Mouse (Mus musculus): Measurements from ENCODE around the gene 4833420G17Rik. TPM values are rescaled to one million over a fixed set of nuclear protein-coding genes. Genes with fewer than 3 reads are reported as not detected.

4833420G17Rik gene
- 128 and 131 TPM in 2 replicates for polyA plus RNA-seq (2015; fragmentation: Nextera tagmentation; extraction: Ambion mirVana)

- peak within 1 kb of the TSS; percentile 63 for H3K4me2 ChIP-seq (ENCODE audit: low read length)
- peaks cover 14% of the 10 kb centered on the region for H3K36me3 ChIP-seq (ENCODE audit: control insufficient read depth, insufficient read depth)
- peaks cover 17% of the 10 kb centered on the region for H3K4me1 ChIP-seq (replicated peaks; ENCODE audit: control insufficient read depth, insufficient read depth, low read length)
- H3K27ac ChIP-seq (ENCODE audit: low read length), result peak within 1 kb of the TSS; percentile 81
- peak; percentile 98 for ATAC-seq
- peak within 1 kb of the TSS; percentile 76 for H3K9ac ChIP-seq (replicated peaks; ENCODE audit: low read depth, low read length)
- no peaks in the 10 kb centered on the region for H3K27me3 ChIP-seq (replicated peaks; ENCODE audit: control insufficient read depth, insufficient read depth, low read length)
- peak within 1 kb of the TSS; percentile 79 for H3K4me3 ChIP-seq (replicated peaks; ENCODE audit: low read length)
- 8% methylated on average over 57 of the region's 57 CpGs for WGBS
- no peaks in the 10 kb centered on the region for H3K9me3 ChIP-seq (ENCODE audit: control insufficient read depth, low read length)
Measured at GRCm38 (mm10) chr13:119462596-119463560, at the start of gene 4833420G17Rik. 4833420G17Rik (plus strand) TSS chr13:119462768.

GRCm38 (mm10) chr13:119413026-119413425 is 49.5 kb upstream of the 4833420G17Rik start:
- H3K27me3 ChIP-seq (replicated peaks; ENCODE audit: control insufficient read depth, insufficient read depth, low read length), result no peaks in the 10 kb centered on the region
- H3K36me3 ChIP-seq (ENCODE audit: control insufficient read depth, insufficient read depth), result no peaks in the 10 kb centered on the region
- H3K4me3 ChIP-seq (replicated peaks; ENCODE audit: low read length), result no peak overlapping the region
- H3K27ac ChIP-seq (ENCODE audit: low read length), result no peak overlapping the region
- 39% methylated on average over 2 of the region's 2 CpGs for WGBS
- H3K4me1 ChIP-seq (replicated peaks; ENCODE audit: control insufficient read depth, insufficient read depth, low read length), result peaks cover 8% of the 10 kb centered on the region
- no peak overlapping the region for H3K9ac ChIP-seq (replicated peaks; ENCODE audit: low read depth, low read length)
- no peak overlapping the region for H3K4me2 ChIP-seq (ENCODE audit: low read length)
- ATAC-seq, result no peak
- H3K9me3 ChIP-seq (ENCODE audit: control insufficient read depth, low read length), result 0 out of 2 replicates have a peak, but pooled peaks cover 2% of the 10 kb centered on the region

GRCm38 (mm10) chr13:119418479-119418878 is 44.1 kb upstream of the 4833420G17Rik start:
- no peaks in the 10 kb centered on the region for H3K27me3 ChIP-seq (replicated peaks; ENCODE audit: control insufficient read depth, insufficient read depth, low read length)
- no peak overlapping the region for H3K9ac ChIP-seq (replicated peaks; ENCODE audit: low read depth, low read length)
- no peak overlapping the region for H3K4me3 ChIP-seq (replicated peaks; ENCODE audit: low read length)
- ATAC-seq, result no peak
- H3K9me3 ChIP-seq (ENCODE audit: control insufficient read depth, low read length), result no peaks in the 10 kb centered on the region
- H3K4me1 ChIP-seq (replicated peaks; ENCODE audit: control insufficient read depth, insufficient read depth, low read length), result no peaks in the 10 kb centered on the region
- no peaks in the 10 kb centered on the region for H3K36me3 ChIP-seq (ENCODE audit: control insufficient read depth, insufficient read depth)
- H3K4me2 ChIP-seq (ENCODE audit: low read length), result no peak overlapping the region
- WGBS, result 85% methylated on average over 3 of the region's 3 CpGs
- no peak overlapping the region for H3K27ac ChIP-seq (ENCODE audit: low read length)

GRCm38 (mm10) chr13:119430164-119430563 is 32.4 kb upstream of the 4833420G17Rik start:
- peaks cover 16% of the 10 kb centered on the region for H3K4me1 ChIP-seq (replicated peaks; ENCODE audit: control insufficient read depth, insufficient read depth, low read length)
- H3K4me3 ChIP-seq (replicated peaks; ENCODE audit: low read length), result peak overlapping the region; percentile 95
- peak overlapping the region; percentile 99 for H3K27ac ChIP-seq (ENCODE audit: low read length)
- H3K36me3 ChIP-seq (ENCODE audit: control insufficient read depth, insufficient read depth), result no peaks in the 10 kb centered on the region
- peak overlapping the region; percentile 100 for H3K9ac ChIP-seq (replicated peaks; ENCODE audit: low read depth, low read length)
- ATAC-seq, result no peak
- no peaks in the 10 kb centered on the region for H3K27me3 ChIP-seq (replicated peaks; ENCODE audit: control insufficient read depth, insufficient read depth, low read length)
- WGBS, result 8% methylated on average over 8 of the region's 8 CpGs
- peak overlapping the region; percentile 56 for H3K4me2 ChIP-seq (ENCODE audit: low read length)
- no peaks in the 10 kb centered on the region for H3K9me3 ChIP-seq (ENCODE audit: control insufficient read depth, low read length)

GRCm38 (mm10) chr13:119432041-119432440 is 30.5 kb upstream of the 4833420G17Rik start:
- Histone ChIP-seq H3K27ac (ENCODE audit: low read length) (no peak overlapping the region), H3K27me3 (replicated peaks; ENCODE audit: control insufficient read depth, insufficient read depth, low read length) (no peaks in the 10 kb centered on the region), H3K4me2 (ENCODE audit: low read length) (peak overlapping the region; percentile 14; the same call in 1 of the 2 replicates), H3K9ac (replicated peaks; ENCODE audit: low read depth, low read length) (no peak overlapping the region), H3K4me3 (replicated peaks; ENCODE audit: low read length) (no peak overlapping the region), H3K36me3 (ENCODE audit: control insufficient read depth, insufficient read depth) (no peaks in the 10 kb centered on the region; the same call in 1 of the 2 replicates), H3K9me3 (ENCODE audit: control insufficient read depth, low read length) (no peaks in the 10 kb centered on the region), H3K4me1 (replicated peaks; ENCODE audit: control insufficient read depth, insufficient read depth, low read length) (peaks cover 16% of the 10 kb centered on the region)
- 53% methylated on average over 1 of the region's 1 CpGs for WGBS
- no peak for ATAC-seq

- 91% methylated on average over 7 of the region's 7 CpGs for WGBS
- no peak overlapping the region for H3K9ac ChIP-seq (replicated peaks; ENCODE audit: low read depth, low read length)
Measured at GRCm38 (mm10) chr13:119434359-119434758, 28.2 kb upstream of the 4833420G17Rik start.

GRCm38 (mm10) chr13:119442244-119442643 is 20.3 kb upstream of the 4833420G17Rik start:
- H3K27ac ChIP-seq (ENCODE audit: low read length), result no peak overlapping the region
- WGBS, result 94% methylated on average over 1 of the region's 1 CpGs
- no peak overlapping the region for H3K4me2 ChIP-seq (ENCODE audit: low read length)
- no peaks in the 10 kb centered on the region for H3K4me1 ChIP-seq (replicated peaks; ENCODE audit: control insufficient read depth, insufficient read depth, low read length)
- no peak for ATAC-seq
- peaks cover 34% of the 10 kb centered on the region for H3K36me3 ChIP-seq (ENCODE audit: control insufficient read depth, insufficient read depth)
- no peak overlapping the region for H3K4me3 ChIP-seq (replicated peaks; ENCODE audit: low read length)
- no peaks in the 10 kb centered on the region for H3K9me3 ChIP-seq (ENCODE audit: control insufficient read depth, low read length)
- no peaks in the 10 kb centered on the region for H3K27me3 ChIP-seq (replicated peaks; ENCODE audit: control insufficient read depth, insufficient read depth, low read length)
- no peak overlapping the region for H3K9ac ChIP-seq (replicated peaks; ENCODE audit: low read depth, low read length)

More at GRCm38 (mm10) chr13:119434359-119434758, 28.2 kb upstream of the 4833420G17Rik start:
- Histone ChIP-seq H3K36me3 (ENCODE audit: control insufficient read depth, insufficient read depth) (peaks cover 8% of the 10 kb centered on the region), H3K4me3 (replicated peaks; ENCODE audit: low read length) (no peak overlapping the region), H3K4me1 (replicated peaks; ENCODE audit: control insufficient read depth, insufficient read depth, low read length) (peaks cover 16% of the 10 kb centered on the region), H3K4me2 (ENCODE audit: low read length) (no peak overlapping the region), H3K9me3 (ENCODE audit: control insufficient read depth, low read length) (no peaks in the 10 kb centered on the region), H3K27me3 (replicated peaks; ENCODE audit: control insufficient read depth, insufficient read depth, low read length) (no peaks in the 10 kb centered on the region), H3K27ac (ENCODE audit: low read length) (no peak overlapping the region)
- ATAC-seq, result no peak

- peaks cover 37% of the 10 kb centered on the region for H3K36me3 ChIP-seq (ENCODE audit: control insufficient read depth, insufficient read depth)
- H3K4me3 ChIP-seq (replicated peaks; ENCODE audit: low read length), result no peak overlapping the region
- no peak for ATAC-seq
- H3K4me2 ChIP-seq (ENCODE audit: low read length), result no peak overlapping the region
- no peak overlapping the region for H3K27ac ChIP-seq (ENCODE audit: low read length)
- H3K9ac ChIP-seq (replicated peaks; ENCODE audit: low read depth, low read length), result no peak overlapping the region
- 94% methylated on average over 4 of the region's 4 CpGs for WGBS
- H3K27me3 ChIP-seq (replicated peaks; ENCODE audit: control insufficient read depth, insufficient read depth, low read length), result no peaks in the 10 kb centered on the region
- H3K9me3 ChIP-seq (ENCODE audit: control insufficient read depth, low read length), result no peaks in the 10 kb centered on the region
- no peaks in the 10 kb centered on the region for H3K4me1 ChIP-seq (replicated peaks; ENCODE audit: control insufficient read depth, insufficient read depth, low read length)
Measured at GRCm38 (mm10) chr13:119453563-119453962, 9.0 kb upstream of the 4833420G17Rik start.

- peaks cover 41% of the 10 kb centered on the region for H3K36me3 ChIP-seq (ENCODE audit: control insufficient read depth, insufficient read depth)
- H3K4me1 ChIP-seq (replicated peaks; ENCODE audit: control insufficient read depth, insufficient read depth, low read length), result no peaks in the 10 kb centered on the region
- no peak for ATAC-seq
- H3K27me3 ChIP-seq (replicated peaks; ENCODE audit: control insufficient read depth, insufficient read depth, low read length), result no peaks in the 10 kb centered on the region
- no peak overlapping the region for H3K4me3 ChIP-seq (replicated peaks; ENCODE audit: low read length)
- no peak overlapping the region for H3K9ac ChIP-seq (replicated peaks; ENCODE audit: low read depth, low read length)
- no peaks in the 10 kb centered on the region for H3K9me3 ChIP-seq (ENCODE audit: control insufficient read depth, low read length)
- no peak overlapping the region for H3K4me2 ChIP-seq (ENCODE audit: low read length)
- no peak overlapping the region for H3K27ac ChIP-seq (ENCODE audit: low read length)
Measured at GRCm38 (mm10) chr13:119455082-119455481, 7.5 kb upstream of the 4833420G17Rik start.

Measured in forebrain, embryonic 16.5 days (tissue).